Mouse (Mus musculus) cerebellum, adult 9-11 months (tissue): ENCODE data around the gene Cort.
"Not testable (repeated sequence)": the region's sequence is repeated elsewhere in the genome, so short reads cannot be mapped to it uniquely, and the experiment has no call there.

ENCODE experiments used
- DNase-seq: peaks from one replicate; pipeline ENCODE4 v3.0.0; 2022

Cort gene

DNA sequence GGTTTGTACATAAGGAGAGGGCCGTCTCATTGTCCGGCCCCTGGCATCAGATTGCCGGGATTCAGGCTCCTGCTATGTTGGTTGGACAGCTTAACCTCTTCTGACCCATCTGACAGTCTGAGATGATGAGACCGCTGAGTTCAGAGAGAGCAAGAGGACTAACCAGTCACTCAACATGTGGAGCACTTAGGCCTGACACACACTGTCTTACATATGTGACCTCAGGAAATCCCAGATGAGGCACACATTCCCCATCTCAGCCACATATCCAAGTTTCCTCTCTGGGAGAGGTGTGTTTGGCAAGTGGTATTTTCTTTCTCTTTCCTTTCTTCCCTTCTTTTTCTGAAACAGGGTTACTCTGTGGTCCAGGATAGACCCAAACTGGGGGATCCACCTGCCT, 18.6 kb upstream of the Cort start:
- DNase-seq = no peak

DNA sequence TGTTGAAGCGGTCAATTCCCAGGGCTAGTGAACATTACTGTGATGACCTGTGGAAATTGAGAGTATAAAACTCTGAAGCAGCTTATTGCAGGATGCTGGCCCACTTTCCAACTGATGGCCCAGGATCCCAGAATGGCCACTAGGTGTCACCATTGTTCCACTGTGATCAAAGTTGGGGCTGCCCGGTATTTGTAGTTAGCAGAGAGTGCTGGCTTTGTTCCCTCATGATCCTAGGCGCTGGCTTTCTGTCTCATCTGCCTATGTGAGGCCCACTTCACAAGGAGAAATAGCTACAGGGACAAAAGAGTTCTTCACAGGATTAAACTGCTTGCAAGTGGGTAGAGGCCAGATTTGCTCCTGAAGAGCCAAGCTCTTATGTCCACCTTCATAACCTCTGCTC, 17.9 kb upstream of the Cort start:
- peak; percentile 76 for DNase-seq

DNA sequence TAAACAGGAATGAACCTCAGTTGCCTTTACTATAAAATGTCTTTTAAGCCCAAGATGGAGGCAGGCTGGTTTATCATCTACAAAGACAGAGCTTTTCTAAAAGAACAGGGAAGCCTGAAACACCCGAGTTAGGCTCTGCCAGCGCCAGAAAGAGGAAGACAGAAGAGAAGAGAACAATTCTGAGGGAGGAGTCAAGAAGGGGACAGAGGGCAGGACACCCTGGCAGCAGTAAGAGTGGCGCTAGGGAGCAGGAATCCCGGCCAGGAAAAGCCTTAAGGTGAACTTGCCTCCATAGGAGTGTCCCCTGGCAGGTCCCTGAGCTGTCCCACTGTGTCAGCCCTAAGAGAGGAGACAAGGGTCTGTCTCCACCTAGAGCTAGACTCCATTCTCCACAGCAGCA, 17.0 kb upstream of the Cort start:
- DNase-seq = no peak

DNA sequence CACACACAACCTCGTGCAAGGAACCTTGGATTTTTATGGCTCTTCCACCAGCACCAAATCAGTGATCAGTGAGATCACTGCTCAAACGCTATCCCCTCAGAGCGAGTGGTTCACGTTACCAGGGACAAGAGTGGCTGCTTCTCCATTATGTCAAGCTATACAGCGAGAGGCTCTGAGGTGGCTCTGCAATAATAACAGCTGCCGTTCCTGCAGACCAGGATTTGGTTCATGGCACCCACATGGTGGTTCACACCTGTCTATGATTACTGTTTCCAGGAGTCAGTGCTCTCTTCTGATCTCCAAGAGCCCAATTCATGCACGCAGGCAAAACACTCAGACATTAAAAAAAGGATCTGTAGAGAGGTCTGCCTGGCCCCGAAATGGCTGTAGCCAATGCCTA, 12.0 kb upstream of the Cort start:
- no peak for DNase-seq

DNA sequence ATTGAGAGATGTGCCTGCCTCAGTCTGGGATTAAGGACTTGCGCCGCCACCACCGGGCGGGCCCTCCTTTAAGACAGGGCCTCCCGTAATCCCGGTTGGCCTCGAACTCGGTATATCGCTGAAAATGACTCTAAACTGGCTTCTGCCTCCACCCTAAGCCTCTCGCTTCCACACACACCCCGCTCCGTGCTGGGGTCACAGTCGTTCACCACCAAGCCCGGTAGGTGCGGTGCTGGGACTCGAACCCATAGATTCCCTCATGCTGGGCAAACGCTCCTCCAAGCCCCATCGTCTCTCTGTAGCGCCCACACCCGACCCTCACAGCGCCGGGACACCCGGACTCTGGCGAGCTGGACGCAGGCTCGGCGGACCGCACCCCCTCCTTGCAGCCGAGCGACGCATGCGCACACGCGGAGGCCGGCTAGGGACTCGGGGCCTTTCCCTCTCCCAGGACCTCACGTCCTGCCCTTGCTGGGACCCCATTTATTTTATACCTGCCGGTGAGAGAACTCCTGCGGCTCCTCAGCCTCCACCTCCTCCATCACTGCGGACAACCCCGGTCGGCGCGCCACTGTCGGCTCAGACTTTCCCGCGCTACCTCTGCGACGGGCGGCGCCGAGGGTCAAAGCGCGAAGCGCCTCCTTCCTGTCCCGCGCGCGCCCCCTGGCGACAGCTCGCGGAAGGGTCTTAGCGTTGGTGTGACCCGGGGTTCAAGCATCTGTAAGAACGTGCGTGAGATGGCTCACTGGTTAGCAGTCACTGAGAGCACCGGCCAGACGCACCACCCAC, 10.6 kb upstream of the Cort start, which contains the start of gene Cenps:
Gene Cenps, minus strand, starts transcription at position 648 of the 789 bp plus-strand sequence.
- peak; percentile 90 for DNase-seq

DNA sequence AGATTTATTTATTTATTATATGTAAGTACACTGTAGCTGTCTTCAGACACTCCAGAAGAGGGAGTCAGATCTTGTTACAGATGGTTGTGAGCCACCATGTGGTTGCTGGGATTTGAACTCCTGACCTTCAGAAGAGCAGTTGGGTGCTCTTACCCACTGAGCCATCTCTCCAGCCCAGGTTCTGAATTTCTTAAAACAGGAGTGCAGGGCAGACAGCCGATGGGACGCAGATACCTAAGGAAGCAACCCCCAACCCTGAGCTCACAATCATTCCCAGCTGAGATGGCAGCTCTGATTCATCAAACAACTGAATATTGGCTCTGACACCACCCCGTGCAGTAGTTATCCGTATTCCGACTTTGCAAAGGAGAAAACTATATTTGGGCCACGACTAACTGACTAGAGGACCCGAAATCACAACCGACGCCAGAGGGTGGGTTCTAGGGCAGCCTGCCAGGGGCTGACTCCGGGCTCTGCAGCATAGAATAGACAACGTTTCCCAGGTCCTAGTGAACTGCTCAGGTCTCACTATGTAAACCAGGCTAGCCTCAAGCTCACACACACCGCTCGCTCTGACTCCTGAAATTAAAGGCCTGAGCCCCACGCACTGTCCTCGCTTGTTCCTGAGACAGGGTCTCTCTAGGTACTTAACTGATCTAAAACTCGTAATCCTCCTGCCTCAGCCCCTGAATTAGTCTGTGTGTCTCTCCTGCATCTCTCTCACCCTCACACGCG, 9.7 kb upstream of the Cort start:
- DNase-seq = peak; percentile 30

DNA sequence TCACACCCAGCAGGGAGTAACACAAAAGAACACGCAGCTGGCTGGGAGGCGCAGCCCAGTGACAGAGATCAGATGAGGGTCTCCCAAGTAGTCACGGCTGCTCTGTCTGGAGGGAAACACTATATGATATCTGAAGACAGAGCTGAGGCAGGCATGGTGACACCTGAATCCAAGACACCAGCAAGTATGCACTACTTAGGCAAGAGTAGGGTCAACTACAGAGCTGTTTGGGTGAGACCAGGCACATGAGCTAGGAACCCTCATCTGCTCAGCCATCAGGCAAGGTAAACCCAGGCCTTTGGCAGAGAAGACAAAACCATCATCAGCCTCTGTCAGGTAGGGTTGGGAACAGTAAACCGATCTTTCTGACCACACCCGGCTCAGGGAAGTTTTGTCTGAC, 6.8 kb upstream of the Cort start:
- no peak for DNase-seq

DNA sequence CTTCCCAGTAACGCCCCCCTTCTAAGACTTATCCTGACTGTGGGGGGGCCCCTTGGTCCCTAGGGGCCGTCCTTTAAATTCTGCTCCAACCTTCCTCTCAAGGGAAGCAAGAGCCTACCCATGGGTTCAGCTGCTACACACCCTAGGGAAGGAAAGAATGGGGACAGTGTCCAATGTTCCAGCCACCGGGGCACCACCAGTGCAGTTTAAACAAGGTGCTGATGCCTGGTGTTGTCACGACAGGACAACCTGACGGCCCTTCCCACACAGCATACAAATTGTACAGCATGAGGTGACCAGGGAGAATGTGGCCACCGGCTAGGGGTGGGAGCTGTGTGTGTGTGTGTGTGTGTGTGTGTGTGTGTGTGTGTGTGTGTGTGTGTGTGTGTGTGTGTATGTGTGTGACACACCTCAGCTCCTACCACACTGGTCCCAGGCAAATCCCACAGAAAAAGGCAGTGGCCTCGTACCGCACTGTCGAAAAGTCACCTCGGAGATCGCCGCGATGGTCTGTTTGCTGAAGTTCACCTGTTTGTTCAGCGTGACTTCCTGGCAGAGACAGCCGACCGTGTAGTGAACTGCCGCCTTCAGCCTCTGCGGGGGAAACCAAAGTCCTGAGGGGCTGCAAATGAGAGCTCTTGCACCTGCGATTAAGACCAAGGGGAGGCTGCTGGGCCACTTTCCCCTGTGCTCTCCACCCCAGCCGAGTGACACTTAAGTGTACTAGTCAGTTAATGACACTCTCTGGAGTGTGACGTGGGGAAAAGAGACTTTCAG, 5.4 kb upstream of the Cort start:
- DNase-seq = no peak

DNA sequence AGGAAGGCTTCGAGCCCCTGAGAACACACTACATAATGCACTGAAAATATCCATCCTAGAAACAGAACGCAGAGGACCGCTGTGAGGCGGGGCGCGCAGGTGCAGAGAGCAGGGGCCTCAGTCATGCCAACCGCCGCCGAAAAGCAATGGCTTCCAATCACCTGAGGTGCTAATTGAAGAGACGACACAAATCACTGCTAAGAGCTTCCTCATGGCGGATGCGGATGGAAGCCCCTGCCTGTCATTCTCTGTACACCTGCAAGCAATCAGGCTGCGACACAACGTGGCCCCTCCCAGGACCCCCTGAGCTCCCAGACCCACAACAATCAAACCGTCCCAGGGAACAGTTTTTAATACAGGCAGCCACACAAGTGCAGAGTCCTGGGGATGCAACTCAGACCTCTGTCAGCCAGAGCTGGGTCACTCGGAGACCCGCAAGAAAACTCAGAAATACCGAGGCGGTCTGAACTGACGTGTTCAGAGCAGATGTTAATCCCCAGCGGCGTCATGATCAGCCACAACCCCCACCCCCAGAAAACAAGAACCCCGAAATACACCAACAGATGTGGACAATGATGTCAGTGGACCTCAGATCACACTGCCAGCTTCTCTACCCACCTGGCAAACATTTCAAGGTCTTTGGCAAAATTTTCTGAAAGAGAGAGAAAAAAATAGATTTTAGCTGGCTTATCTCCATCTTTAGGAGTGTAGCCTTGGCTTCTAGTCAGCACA, 4.6 kb upstream of the Cort start:
- DNase-seq = no peak

DNA sequence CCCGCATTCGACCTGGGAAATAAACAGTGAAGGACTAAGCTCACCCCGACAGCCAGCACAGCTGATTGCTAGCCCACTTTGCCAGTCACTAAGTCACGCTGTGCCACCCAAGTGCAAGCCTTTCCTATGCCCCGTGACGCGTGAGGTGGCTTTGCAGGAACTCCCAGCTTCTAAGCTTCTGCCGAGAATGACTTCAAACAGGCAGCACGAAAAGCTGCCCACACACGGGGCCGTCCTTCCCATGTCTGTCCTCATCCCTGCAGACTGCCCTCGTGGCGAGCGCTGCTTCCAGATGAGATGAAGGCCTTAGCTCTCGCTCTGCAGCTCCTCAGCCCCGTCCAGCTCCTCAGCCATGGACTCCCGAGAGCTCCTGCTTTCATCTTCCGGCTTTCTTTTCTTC, 1.9 kb upstream of the Cort start:
- no peak for DNase-seq

DNA sequence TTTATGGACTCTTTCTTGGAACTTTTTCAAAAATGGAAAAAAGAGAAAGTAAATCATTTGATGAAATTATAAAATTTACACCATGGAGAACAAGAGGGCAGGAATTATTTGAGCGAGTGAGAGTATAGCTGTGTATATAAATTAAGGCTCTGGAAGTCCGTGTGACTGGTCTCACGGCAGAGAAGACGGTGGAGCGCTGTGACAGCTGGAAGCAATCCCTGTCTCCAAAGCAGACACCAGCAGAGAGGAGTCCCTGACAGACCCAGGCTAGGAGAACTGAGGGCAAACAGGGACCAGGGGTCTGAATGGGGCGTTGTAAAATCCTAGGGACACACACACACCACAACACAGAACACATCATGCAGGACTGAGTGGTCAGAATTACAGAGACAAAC, 451 bp downstream of the Cort start:
- no peak for DNase-seq

DNA sequence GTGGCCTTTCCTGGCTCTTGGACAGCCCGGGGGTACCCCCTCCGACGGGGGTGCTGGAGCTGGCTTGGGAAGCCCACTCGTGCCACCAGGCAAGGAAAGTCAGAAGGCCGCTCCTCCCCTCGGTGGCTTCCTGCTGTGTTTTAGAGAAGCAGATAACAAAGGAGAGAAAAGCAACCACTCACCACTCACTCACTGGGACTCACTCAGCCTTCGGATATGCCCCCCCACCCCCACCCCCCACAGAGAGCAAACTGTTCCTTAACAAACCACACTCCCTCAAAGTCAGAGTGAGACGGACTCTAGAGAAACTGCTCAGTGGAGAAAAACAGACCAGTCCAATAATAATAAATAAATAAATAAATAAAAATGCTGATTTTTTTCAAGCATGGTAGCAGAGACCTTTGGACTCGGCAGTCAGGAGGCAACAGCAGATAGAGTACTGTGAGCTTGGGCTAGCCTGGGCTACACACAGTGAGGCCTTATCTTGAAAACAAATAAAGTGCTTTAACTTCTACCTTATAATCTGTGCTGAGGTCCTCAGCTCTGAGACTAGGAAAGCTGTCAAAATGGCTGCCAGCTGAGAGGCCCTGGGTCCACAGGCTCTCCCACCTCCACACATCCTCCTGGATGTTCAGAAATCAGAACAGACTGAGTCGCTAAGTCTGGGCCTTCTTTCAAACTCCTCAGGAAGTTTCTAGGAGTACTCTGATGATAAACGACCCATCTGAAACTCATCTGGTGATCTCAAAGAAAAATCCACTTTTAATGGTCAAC, 1.0 kb downstream of the Cort start:
- DNase-seq = no peak

DNA sequence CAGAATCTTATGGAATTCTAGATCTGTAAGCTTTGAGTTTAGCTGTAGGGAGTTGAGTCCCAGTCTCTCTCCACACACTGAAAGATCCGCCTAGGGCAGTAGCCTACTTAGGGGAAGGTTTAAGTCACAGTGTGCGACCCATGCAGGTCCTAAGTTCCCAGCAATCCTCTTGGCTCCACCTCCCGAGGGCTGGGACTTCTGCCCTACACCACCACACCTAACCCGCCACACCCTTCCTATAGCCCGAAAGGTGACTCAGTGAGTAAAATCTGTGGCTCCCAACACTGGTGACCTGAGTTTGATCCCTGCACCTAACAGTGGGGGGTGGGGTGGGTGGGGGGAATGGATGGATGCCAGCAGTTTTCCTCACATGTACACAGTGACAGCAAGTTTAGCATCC, 3.1 kb downstream of the Cort start:
- DNase-seq = no peak

DNA sequence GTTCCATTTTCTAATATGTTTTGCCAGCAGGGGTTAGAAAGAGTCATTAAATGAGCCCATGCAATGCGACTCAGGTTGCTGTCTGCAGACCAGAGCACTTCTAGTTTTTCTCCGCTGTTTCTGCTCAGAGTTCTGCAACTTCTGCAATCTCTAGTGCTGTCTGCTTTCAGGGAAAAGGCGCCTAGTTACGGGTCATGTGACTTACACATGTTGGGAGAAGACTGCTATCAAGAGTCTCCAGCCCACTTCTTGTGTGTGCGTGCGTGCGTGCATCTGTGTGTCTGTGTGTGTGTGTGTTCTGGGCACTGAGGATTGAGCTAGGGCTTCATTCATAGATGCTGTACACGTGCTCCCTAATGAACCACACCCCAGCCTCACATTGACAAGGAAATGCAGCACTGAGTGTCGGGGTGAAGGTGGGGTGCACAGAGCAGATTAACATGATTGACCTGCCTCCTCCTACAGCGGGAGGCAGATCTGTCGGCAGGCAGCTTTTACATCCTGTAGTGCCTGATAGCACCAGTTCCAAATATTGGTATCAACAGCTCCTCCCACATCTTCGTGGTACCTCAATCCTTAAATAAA, 6.5 kb downstream of the Cort start:
- not testable (repeated sequence) for DNase-seq

DNA sequence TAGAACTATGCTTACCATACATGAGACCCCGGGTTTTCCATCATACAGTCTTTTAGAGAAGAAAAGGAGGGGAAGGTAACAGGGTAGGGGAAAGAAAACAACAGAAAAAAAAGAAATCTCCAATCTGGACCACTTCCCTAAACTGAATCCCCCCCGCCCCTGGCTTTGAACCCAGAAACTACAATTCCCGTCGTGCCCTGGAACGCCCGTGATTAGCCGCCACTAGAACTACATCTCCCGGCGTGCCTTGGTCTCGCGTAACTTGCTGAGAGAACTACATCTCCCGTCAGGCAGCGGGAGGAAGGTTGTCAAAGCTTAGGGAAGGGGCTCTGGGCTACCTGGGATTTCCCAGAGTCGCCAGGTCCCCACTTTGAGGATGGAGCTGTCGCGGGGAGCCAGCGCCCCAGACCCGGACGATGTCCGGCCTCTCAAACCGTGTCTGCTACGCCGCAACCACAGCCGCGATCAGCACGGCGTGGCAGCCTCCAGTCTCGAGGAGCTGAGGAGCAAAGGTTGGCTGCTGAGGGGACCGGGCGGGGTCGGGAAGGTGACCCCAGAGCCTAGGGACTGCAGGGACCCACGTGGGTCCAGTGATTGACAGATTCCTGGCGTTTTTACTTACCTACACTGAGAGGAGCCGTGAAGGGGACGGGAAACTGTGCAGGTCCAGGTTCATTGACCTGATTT, 22.5 kb downstream of the Cort start, which contains the start of gene Dffa:
Gene Dffa, plus strand, starts transcription at position 272 of the 687 bp plus-strand sequence.
- DNase-seq = peak; percentile 92

DNA sequence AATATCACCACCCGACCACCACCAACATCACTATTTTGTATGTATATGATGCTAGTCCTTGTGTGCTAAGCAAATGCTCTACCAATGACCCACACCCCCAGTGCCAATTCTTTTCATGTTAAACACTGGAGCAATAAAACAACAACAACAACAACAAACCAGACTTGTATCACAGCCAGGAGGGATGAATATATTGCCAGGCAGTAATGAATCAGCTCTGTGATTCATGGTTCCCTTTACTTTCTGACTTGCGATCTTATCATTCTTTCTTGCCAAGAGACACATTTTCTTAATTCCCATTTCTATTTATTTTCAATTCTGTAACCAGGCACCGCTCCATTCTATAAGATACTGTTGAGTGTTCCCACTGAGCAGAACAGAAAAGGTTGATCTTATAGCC, 25.1 kb downstream of the Cort start:
- DNase-seq = peak; percentile 37

DNA sequence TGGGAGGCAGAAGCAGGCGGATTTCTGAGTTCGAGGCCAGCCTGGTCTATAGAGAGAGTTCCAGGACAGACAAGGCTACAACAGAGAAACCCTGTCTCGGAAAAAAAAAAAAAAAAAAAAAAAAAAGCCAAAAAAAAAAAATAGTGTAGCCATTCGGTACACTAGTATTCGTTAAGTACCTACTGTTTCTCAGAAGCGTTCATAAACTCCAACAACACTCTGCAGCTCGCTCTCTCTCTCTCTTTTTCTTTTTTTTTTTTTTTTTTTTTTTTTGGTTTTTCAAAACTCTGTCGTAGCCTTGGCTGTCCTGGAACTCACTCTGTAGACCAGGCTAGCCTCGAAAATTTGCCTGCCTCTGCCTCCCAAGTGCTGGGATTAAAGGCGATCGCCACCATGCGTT, 26.1 kb downstream of the Cort start:
- not testable (repeated sequence) for DNase-seq

DNA sequence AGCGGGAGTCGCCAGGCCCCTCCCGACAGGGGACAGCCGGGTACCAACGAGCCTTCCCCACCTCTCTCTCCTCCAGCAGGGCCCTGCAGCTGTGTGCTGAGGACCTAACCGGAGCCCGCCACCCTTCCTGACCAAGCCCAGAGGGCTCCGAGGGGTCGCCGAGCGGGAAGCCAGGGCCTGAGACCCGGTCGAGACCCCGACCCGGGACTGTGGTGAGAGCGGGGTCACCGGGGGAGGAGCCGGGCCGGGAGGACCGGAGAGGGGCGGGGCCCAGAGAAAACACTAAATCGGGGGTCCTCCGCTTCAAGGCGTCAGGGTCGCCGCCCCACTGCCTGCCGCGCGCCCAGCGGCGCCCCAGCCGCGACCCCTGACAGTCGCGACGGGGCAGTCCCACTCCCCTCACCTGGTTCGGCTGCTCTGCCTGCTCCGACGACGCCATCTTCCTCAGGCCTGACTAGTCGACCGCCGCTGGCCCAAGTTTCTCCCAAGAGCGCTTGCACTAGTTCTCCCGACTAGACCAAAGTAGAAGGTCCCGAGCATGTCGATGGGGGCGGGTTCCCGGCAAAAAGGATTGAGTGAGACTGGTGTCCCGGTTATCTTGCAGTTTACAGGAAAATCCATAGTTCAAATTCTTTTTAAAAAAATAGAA, 27.1 kb downstream of the Cort start, which contains the start of gene Pex14:
Gene Pex14, minus strand, starts transcription at position 508 of the 649 bp plus-strand sequence.
- peak; percentile 91 for DNase-seq

DNA sequence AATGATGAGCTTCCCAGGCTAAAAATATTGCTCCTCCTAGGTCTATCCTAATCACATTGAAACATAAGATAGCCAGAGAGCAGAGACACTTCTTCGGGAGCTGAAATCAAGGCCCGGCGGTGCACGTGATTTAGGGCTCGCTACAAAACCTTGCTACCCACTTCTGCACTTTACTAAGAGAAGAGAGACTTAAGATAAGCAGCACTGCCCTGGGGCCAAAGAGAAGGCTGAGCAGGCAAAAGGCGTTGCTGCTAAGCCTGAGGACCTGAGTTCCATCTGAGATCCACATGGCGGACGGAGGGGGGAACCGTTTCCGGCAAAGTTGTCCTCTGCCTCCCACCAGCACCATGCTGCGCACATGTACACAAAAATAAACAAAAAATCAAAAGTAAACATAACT, 28.0 kb downstream of the Cort start:
- no peak for DNase-seq

DNA sequence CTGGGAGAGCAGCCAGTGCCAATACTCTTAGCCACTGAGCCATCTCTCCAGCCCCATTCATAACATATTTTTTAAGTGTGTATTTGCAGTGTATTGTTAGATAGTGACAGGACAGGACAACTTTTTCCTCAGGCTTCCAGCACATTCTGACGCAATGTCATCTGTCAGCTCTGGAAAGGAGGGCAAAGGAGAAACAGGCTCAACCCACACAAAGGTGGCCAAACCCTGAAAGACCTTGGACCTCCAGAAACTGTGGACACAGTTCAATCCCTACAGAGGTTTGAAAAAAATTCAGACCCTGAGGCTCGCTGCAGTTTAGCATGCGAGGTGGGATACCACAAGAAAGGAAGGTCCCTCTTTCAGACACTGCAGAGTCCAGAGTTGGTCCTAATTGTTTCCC, 28.6 kb downstream of the Cort start:
- no peak for DNase-seq
